Mouse (Mus musculus) liver, adult 2 months (tissue): ENCODE measurements around the gene Cpn2.

Experiments
- CTCF ChIP-seq: fragments of 200-500 bp; IDR thresholded peaks from 2 replicates; pipeline ENCODE4 v1.5.1; 2011; ENCODE audit warnings: low read depth, low read length, control low read depth
- POLR2A ChIP-seq: fragments of 200-500 bp; IDR thresholded peaks from 2 replicates; pipeline ENCODE4 v1.6.1; 2011; ENCODE audit warnings: low read length, control low read depth; ENCODE audit not compliant: insufficient read depth; ENCODE audit errors: extremely low read depth

- TF ChIP-seq POLR2A: no peak
- TF ChIP-seq CTCF: no peak
Measured at GRCm38 (mm10) chr16:30307961-30308615, 40.8 kb upstream of the Cpn2 start.
